Mouse (Mus musculus) thymus, postnatal 36 days (tissue): ENCODE results near the gene St6galnac5.

Experiments
- DNase-seq, 2 experiments: peaks; one replicate each; pipeline ENCODE4 v3.0.0; 2022; ENCODE audit warnings: mixed read lengths in 2 of 2

St6galnac5 gene

GRCm38 (mm10) chr3:152950299-152950698 lies 31.7 kb downstream of the St6galnac5 start:
- DNase-seq, result no peak

- DNase-seq, result peak in 1 of 2 experiments; percentile 29
Observed at GRCm38 (mm10) chr3:152949233-152949777, 32.7 kb downstream of the St6galnac5 start.

GRCm38 (mm10) chr3:152948556-152948955 lies 33.5 kb downstream of the St6galnac5 start:
- DNase-seq, result no peak

- DNase-seq, result no peak
Observed at GRCm38 (mm10) chr3:152947031-152947640, 34.9 kb downstream of the St6galnac5 start.

- peak; percentile 54 to 77 for DNase-seq
Observed at GRCm38 (mm10) chr3:152944766-152945165, 37.3 kb downstream of the St6galnac5 start.

- peak; percentile 79 to 88 for DNase-seq
Observed at GRCm38 (mm10) chr3:152942985-152943384, 39.1 kb downstream of the St6galnac5 start.

GRCm38 (mm10) chr3:152941671-152942070 lies 40.4 kb downstream of the St6galnac5 start:
- DNase-seq, result peak; percentile 40 to 64

- no peak for DNase-seq
Observed at GRCm38 (mm10) chr3:152936313-152936712, 45.7 kb downstream of the St6galnac5 start.

- no peak for DNase-seq
Observed at GRCm38 (mm10) chr3:152933737-152934136, 48.3 kb downstream of the St6galnac5 start.

- DNase-seq, result no peak
Observed at GRCm38 (mm10) chr3:152932544-152932943, 49.5 kb downstream of the St6galnac5 start.

GRCm38 (mm10) chr3:152932096-152932495 lies 50.0 kb downstream of the St6galnac5 start:
- no peak for DNase-seq

GRCm38 (mm10) chr3:152931354-152931753 lies 50.7 kb downstream of the St6galnac5 start:
- no peak for DNase-seq

- peak; percentile 60 to 74 for DNase-seq
Observed at GRCm38 (mm10) chr3:152929788-152930281, 52.2 kb downstream of the St6galnac5 start.

GRCm38 (mm10) chr3:152929256-152929787 lies 52.7 kb downstream of the St6galnac5 start:
- DNase-seq, result no peak

- peak; percentile 38 to 53 for DNase-seq
Observed at GRCm38 (mm10) chr3:152928287-152928975, 53.6 kb downstream of the St6galnac5 start.

GRCm38 (mm10) chr3:152926166-152926565 lies 55.9 kb downstream of the St6galnac5 start:
- DNase-seq, result peak in 1 of 2 experiments; percentile 20

- DNase-seq, result no peak
Observed at GRCm38 (mm10) chr3:152925364-152925763, 56.7 kb downstream of the St6galnac5 start.

GRCm38 (mm10) chr3:152923530-152923929 lies 58.5 kb downstream of the St6galnac5 start:
- DNase-seq, result no peak

GRCm38 (mm10) chr3:152920365-152920764 lies 61.7 kb downstream of the St6galnac5 start:
- no peak for DNase-seq

- DNase-seq, result peak; percentile 15 to 32
Observed at GRCm38 (mm10) chr3:152919101-152919500, 62.9 kb downstream of the St6galnac5 start.

GRCm38 (mm10) chr3:152917579-152917978 lies 64.5 kb downstream of the St6galnac5 start:
- DNase-seq, result no peak

GRCm38 (mm10) chr3:152914376-152914775 lies 67.7 kb downstream of the St6galnac5 start:
- no peak for DNase-seq

- DNase-seq, result no peak
Observed at GRCm38 (mm10) chr3:152913625-152914024, 68.4 kb downstream of the St6galnac5 start.

- DNase-seq, result no peak
Observed at GRCm38 (mm10) chr3:152913150-152913549, 68.9 kb downstream of the St6galnac5 start.
